Mouse (Mus musculus) MN1 (cell line): Measurements from ENCODE around the gene Gbx1.
A peak's percentile ranks its signal among the peaks of the same experiment; 100 is the strongest.

Experiments
- DNase-seq: peaks from one replicate; pipeline ENCODE4 v3.0.0-alpha.2; 2016; ENCODE audit warnings: low spot score

Gbx1 gene

GRCm38 (mm10) chr5:24524522-24524921 is 2.5 kb downstream of the Gbx1 start:
- DNase-seq, result no peak

- DNase-seq, result no peak
Measured at GRCm38 (mm10) chr5:24523806-24524205, 3.2 kb downstream of the Gbx1 start.

GRCm38 (mm10) chr5:24521366-24521765 is 5.6 kb downstream of the Gbx1 start:
- no peak for DNase-seq

GRCm38 (mm10) chr5:24512271-24512670 is 14.7 kb downstream of the Gbx1 start:
- DNase-seq, result peak; percentile 62

- DNase-seq, result no peak
Measured at GRCm38 (mm10) chr5:24510635-24511034, 16.4 kb downstream of the Gbx1 start.

- DNase-seq, result no peak
Measured at GRCm38 (mm10) chr5:24508406-24508805, 18.6 kb downstream of the Gbx1 start.

- DNase-seq, result no peak
Measured at GRCm38 (mm10) chr5:24505513-24505912, 21.5 kb downstream of the Gbx1 start.

- DNase-seq, result no peak
Measured at GRCm38 (mm10) chr5:24502786-24503185, 24.2 kb downstream of the Gbx1 start.

GRCm38 (mm10) chr5:24500851-24501250 is 26.2 kb downstream of the Gbx1 start:
- DNase-seq, result peak; percentile 74

- DNase-seq, result no peak
Measured at GRCm38 (mm10) chr5:24499113-24499512, 27.9 kb downstream of the Gbx1 start.

- DNase-seq, result no peak
Measured at GRCm38 (mm10) chr5:24497526-24497925, 29.5 kb downstream of the Gbx1 start.

- peak; percentile 74 for DNase-seq
Measured at GRCm38 (mm10) chr5:24496756-24497155, 30.2 kb downstream of the Gbx1 start.

GRCm38 (mm10) chr5:24495019-24495418 is 32.0 kb downstream of the Gbx1 start:
- no peak for DNase-seq

GRCm38 (mm10) chr5:24492546-24493285 is 34.3 kb downstream of the Gbx1 start:
- no peak for DNase-seq

GRCm38 (mm10) chr5:24490413-24490920 is 36.5 kb downstream of the Gbx1 start:
- DNase-seq, result no peak

- no peak for DNase-seq
Measured at GRCm38 (mm10) chr5:24486738-24487137, 40.3 kb downstream of the Gbx1 start.

GRCm38 (mm10) chr5:24486097-24486496 is 40.9 kb downstream of the Gbx1 start:
- peak; percentile 83 for DNase-seq

GRCm38 (mm10) chr5:24484963-24485362 is 42.0 kb downstream of the Gbx1 start:
- DNase-seq, result no peak

GRCm38 (mm10) chr5:24483326-24483725 is 43.7 kb downstream of the Gbx1 start:
- DNase-seq, result peak; percentile 86

- no peak for DNase-seq
Measured at GRCm38 (mm10) chr5:24482247-24483079, 44.5 kb downstream of the Gbx1 start.

- DNase-seq, result peak; percentile 84
Measured at GRCm38 (mm10) chr5:24481647-24482046, 45.4 kb downstream of the Gbx1 start.

- no peak for DNase-seq
Measured at GRCm38 (mm10) chr5:24477909-24478308, 49.1 kb downstream of the Gbx1 start.
